Comparison of ENCODE assay signal across 10 mouse cellular contexts in the genomic region with DNA sequence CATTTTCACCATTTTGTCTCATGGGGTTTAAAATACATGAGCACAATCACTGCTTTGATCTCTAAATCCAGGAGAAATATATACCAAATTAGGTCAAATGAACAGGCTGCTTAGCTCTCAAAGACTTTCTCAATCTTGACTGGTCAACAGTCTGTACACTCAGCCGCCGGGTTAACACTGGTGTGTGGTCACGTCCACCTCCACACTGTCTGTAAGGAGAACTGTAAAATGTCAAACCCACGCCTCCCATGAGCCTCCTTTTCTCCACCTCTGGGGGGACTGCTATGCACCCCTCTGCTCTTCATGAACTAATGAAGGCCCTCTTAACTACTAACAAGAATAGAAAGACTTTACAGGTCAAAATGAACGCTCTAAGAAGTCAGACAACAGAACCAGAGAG. TPM values are rescaled to one million over a fixed set of nuclear protein-coding genes. Genes with fewer than 3 reads are reported as not detected.
DNase-seq lines count a peak whose midpoint lies in the region; ATAC-seq and TF ChIP-seq lines count a peak whose summit lies in the region.
"Had no signal": no experiment of that assay in that cellular context is flagged by ENCODE, and none has a peak within 500 bp of the region (broad histone marks: within the 10 kb centered on the region; RNA-seq: fewer than 3 reads in every experiment).

No protein-coding gene starts in this region.

- no peak overlapping the region for H3K9ac ChIP-seq in forebrain, postnatal 0 days
- H3K9ac ChIP-seq: forebrain, embryonic 12.5 days had no signal

- DNase-seq in forebrain, postnatal 0 days, result no peak
- DNase-seq in forebrain, embryonic 10.5 days (ENCODE audit: extremely low spot score, low spot score), result no peak
- DNase-seq in layer of hippocampus, adult 2 months (ENCODE audit: low spot score in 2 of 2), result no peak
- no peak for DNase-seq in layer of hippocampus, adult 9-10 months (ENCODE audit: low spot score)
- peak; percentile 64 for DNase-seq in lung, postnatal 36 days
- DNase-seq in cerebellum, adult 11 months, result no peak
- DNase-seq in embryo, embryonic 10.5 days (ENCODE audit: low spot score), result no peak
- DNase-seq: gastrocnemius, postnatal 25 days had no signal

- peaks cover 8% of the 10 kb centered on the region for H3K36me3 ChIP-seq in forebrain, postnatal 0 days (ENCODE audit: insufficient read depth)
- peaks cover 10% of the 10 kb centered on the region for H3K36me3 ChIP-seq in forebrain, embryonic 10.5 days (replicated peaks)

- WGBS in forebrain, postnatal 0 days, result 78% methylated on average over 5 of the region's 5 CpGs
- 86% methylated on average over 5 of the region's 5 CpGs for WGBS in forebrain, embryonic 10.5 days

- H3K27ac ChIP-seq in forebrain, postnatal 0 days (ENCODE audit: low read depth, low read length), result 0 out of 2 replicates have a peak overlapping the region, but pooled peaks have one; percentile 5
- H3K27ac ChIP-seq in forebrain, embryonic 10.5 days, result no peak overlapping the region
- H3K27ac ChIP-seq in layer of hippocampus, adult 2 months, result peak overlapping the region; percentile 69
- peak overlapping the region; percentile 37 for H3K27ac ChIP-seq in brown adipose tissue, adult 24 weeks (replicated peaks; ENCODE audit: low read depth, low read length)
- H3K27ac ChIP-seq: forebrain, embryonic 12.5 days had no signal

- no peaks in the 10 kb centered on the region for H3K27me3 ChIP-seq in forebrain, postnatal 0 days (ENCODE audit: insufficient read depth, low read length)
- H3K27me3 ChIP-seq in forebrain, embryonic 10.5 days (ENCODE audit: poor library complexity, severe bottlenecking), result no peaks in the 10 kb centered on the region
- H3K27me3 ChIP-seq: forebrain, embryonic 12.5 days had no signal

- H3K4me2 ChIP-seq in forebrain, postnatal 0 days (ENCODE audit: low read depth), result no peak overlapping the region
- H3K4me2 ChIP-seq: forebrain, embryonic 12.5 days had no signal

- no peaks in the 10 kb centered on the region for H3K4me1 ChIP-seq in forebrain, postnatal 0 days (ENCODE audit: insufficient read depth)
- H3K4me1 ChIP-seq in forebrain, embryonic 10.5 days, result peaks cover 11% of the 10 kb centered on the region
- H3K4me1 ChIP-seq in brown adipose tissue, adult 24 weeks (ENCODE audit: control insufficient read depth, insufficient read depth, insufficient read length, low read length), result peaks cover 19% of the 10 kb centered on the region

- ATAC-seq in forebrain, postnatal 0 days, result no peak

- TF ChIP-seq CTCF in forebrain, postnatal 0 days (IDR thresholded peaks at IDR 0.05; ENCODE audit: low read depth), result no peak
- no peak for TF ChIP-seq CTCF in layer of hippocampus, adult 2 months (conservative IDR thresholded peaks at IDR 0.05)

- H3K4me3 ChIP-seq in forebrain, postnatal 0 days (ENCODE audit: low read depth, low read length), result no peak overlapping the region
- H3K4me3 ChIP-seq in forebrain, embryonic 10.5 days, result no peak overlapping the region
- H3K4me3 ChIP-seq in layer of hippocampus, adult 2 months, result no peak overlapping the region
- H3K4me3 ChIP-seq in brown adipose tissue, adult 24 weeks (ENCODE audit: insufficient read depth, low read depth, low read length), result no peak overlapping the region
- H3K4me3 ChIP-seq: forebrain, embryonic 12.5 days had no signal

- no peaks in the 10 kb centered on the region for H3K9me3 ChIP-seq in forebrain, postnatal 0 days (ENCODE audit: low read length)
- H3K9me3 ChIP-seq in forebrain, embryonic 10.5 days, result peaks cover 11% of the 10 kb centered on the region

RNA-seq across cellular contexts. Expression of a gene that starts 36.2 kb away (rescaled TPM):
- 30.1 and 35.9 TPM in 2 replicates for total RNA-seq in forebrain, postnatal 0 days (2014; rRNA removed)
- polyA plus RNA-seq in forebrain, postnatal 0 days (2015; fragmentation: Nextera tagmentation; extraction: Ambion mirVana), result 8.6 and 11.5 TPM in 2 replicates
- 29.1 TPM in 2 replicates for polyA plus RNA-seq in forebrain, embryonic 10.5 days (2016; fragmentation: Nextera tagmentation; extraction: Ambion mirVana)
- 10 to 100 TPM; 19.4 to 21.6 TPM for total RNA-seq in layer of hippocampus, adult 2 months (2021)
- polyA plus RNA-seq in brown adipose tissue, adult 24 weeks (2012; ENCODE audit: insufficient read depth, insufficient read length, missing spikeins), result 27.3 and 27.9 TPM in 2 replicates
